Mouse (Mus musculus) brain, adult 10 weeks (tissue): ENCODE measurements around the gene B4galt3. TPM values are rescaled to one million over a fixed set of nuclear protein-coding genes. Genes with fewer than 3 reads are reported as not detected.

ENCODE experiments used
- polyA plus RNA-seq: library from polyadenylated mRNA; stranded (reverse); fragments of 350-450 nt; fragmentation: Illumina TruSeq; extraction: RNeasy Lipid Tissue Mini Kit (QIAGEN cat#74804); gene quantifications from one replicate; pipeline ENCODE4 v1.2.3, GENCODE M21; 2015; ENCODE audit warnings: low read depth, low replicate concordance

Gene B4galt3
- 44.0 TPM for polyA plus RNA-seq

GRCm38 (mm10) chr1:171269848-171270572 is at the start of gene B4galt3:
TSS of gene B4galt3 (plus strand) at chr1:171270328.

GRCm38 (mm10) chr1:171222238-171223155 is 47.6 kb upstream of the B4galt3 start, which contains the start of gene Tomm40l:
TSS of gene Tomm40l (minus strand) at chr1:171222514.

GRCm38 (mm10) chr1:171224857-171225256 is 45.3 kb upstream of the B4galt3 start, which contains the start of gene Apoa2:
TSS of gene Apoa2 (plus strand) at chr1:171225054.

GRCm38 (mm10) chr1:171234126-171234525 is 36.0 kb upstream of the B4galt3 start, which contains the start of gene Fcer1g:
TSS of gene Fcer1g (minus strand) at chr1:171234365.

GRCm38 (mm10) chr1:171249913-171250600 is 20.1 kb upstream of the B4galt3 start, which contains the start of gene Adamts4:
TSS of gene Adamts4 (plus strand) at chr1:171250421.

GRCm38 (mm10) chr1:171250680-171251593 is 19.2 kb upstream of the B4galt3 start, which contains the start of gene Ndufs2:
TSS of gene Ndufs2 (minus strand) at chr1:171251388.

GRCm38 (mm10) chr1:171280916-171281527 is 10.9 kb downstream of the B4galt3 start, which contains the start of gene Ppox:
TSS of gene Ppox (minus strand) at chr1:171281186.

GRCm38 (mm10) chr1:171287136-171288081 is 17.3 kb downstream of the B4galt3 start, which contains the start of gene Usp21:
TSS of gene Usp21 (minus strand) at chr1:171287991.

GRCm38 (mm10) chr1:171294298-171295062 is 24.4 kb downstream of the B4galt3 start, which contains the start of gene Ufc1:
TSS of gene Ufc1 (minus strand) at chr1:171295024.

Other genes starting within 250 kb of the B4galt3 start
- 32.3 TPM for gene Fcgr3, start 205.4 kb upstream of the B4galt3 start, polyA plus RNA-seq
- 5.5 TPM for gene Cfap126, start 156.4 kb upstream of the B4galt3 start, polyA plus RNA-seq
- 136 TPM for gene Sdhc, start 119.7 kb upstream of the B4galt3 start, polyA plus RNA-seq
- not detected for gene Mpz, start 119.6 kb upstream of the B4galt3 start, polyA plus RNA-seq
- 282 TPM for gene Pcp4l1, start 74.1 kb upstream of the B4galt3 start, polyA plus RNA-seq
- gene Nr1i3, start 56.4 kb upstream of the B4galt3 start, polyA plus RNA-seq, result 0.48 TPM
- 118 TPM for gene Tomm40l, start 47.8 kb upstream of the B4galt3 start, polyA plus RNA-seq
- gene Apoa2, start 45.3 kb upstream of the B4galt3 start, polyA plus RNA-seq, result 6.9 TPM
- 35.4 TPM for gene Fcer1g, start 36.0 kb upstream of the B4galt3 start, polyA plus RNA-seq
- gene Adamts4, start 19.9 kb upstream of the B4galt3 start, polyA plus RNA-seq, result 15.3 TPM
- gene Ndufs2, start 18.9 kb upstream of the B4galt3 start, polyA plus RNA-seq, result 322 TPM
- gene Ppox, start 10.9 kb downstream of the B4galt3 start, polyA plus RNA-seq, result 35.3 TPM
- 47.5 TPM for gene Usp21, start 17.7 kb downstream of the B4galt3 start, polyA plus RNA-seq
- 187 TPM for gene Ufc1, start 24.7 kb downstream of the B4galt3 start, polyA plus RNA-seq
- 42.7 TPM for gene Dedd, start 58.8 kb downstream of the B4galt3 start, polyA plus RNA-seq
- gene Nit1, start 75.3 kb downstream of the B4galt3 start, polyA plus RNA-seq, result 59.9 TPM
- 221 TPM for gene Pfdn2, start 75.3 kb downstream of the B4galt3 start, polyA plus RNA-seq
- 5.8 TPM for gene Klhdc9, start 90.5 kb downstream of the B4galt3 start, polyA plus RNA-seq
- 4.8 TPM for gene Nectin4, start 99.8 kb downstream of the B4galt3 start, polyA plus RNA-seq
- 2.2 TPM for gene Arhgap30, start 118.6 kb downstream of the B4galt3 start, polyA plus RNA-seq
- gene Usf1, start 141.0 kb downstream of the B4galt3 start, polyA plus RNA-seq, result 125 TPM
- gene Tstd1, start 148.5 kb downstream of the B4galt3 start, polyA plus RNA-seq, result not detected
- gene F11r, start 167.2 kb downstream of the B4galt3 start, polyA plus RNA-seq, result 10.4 TPM
- 6.3 TPM for gene Alyref2, start 233.2 kb downstream of the B4galt3 start, polyA plus RNA-seq